Mouse (Mus musculus): ENCODE measurements around the gene Slc6a18.

DNA sequence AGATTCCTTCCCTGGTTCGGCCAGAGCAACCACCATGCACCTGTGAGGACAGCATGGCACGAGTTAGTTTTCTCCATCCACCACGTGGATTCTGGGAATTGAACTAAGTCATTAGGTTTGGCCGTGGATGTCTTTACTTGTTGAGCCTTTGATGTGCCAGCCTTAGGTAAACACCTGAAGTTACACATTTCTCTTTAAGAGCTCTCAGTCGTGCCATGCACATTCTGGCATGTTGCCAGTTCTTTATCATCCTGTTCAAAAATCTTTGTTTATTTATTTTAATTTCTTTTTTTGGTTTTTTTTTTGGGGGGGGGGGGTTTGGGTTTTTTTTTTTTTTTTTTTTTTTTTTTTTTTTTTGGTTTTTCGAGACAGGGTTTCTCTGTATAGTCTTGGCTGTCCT is 40.0 kb downstream of the Slc6a18 start:
- TF ChIP-seq CTCF (IDR thresholded peaks at IDR 0.05; ENCODE audit: control insufficient read depth, insufficient read depth, insufficient read length) = no peak
- TF ChIP-seq MAX (IDR thresholded peaks at IDR 0.05) = no peak
- TF ChIP-seq MYOD1 (IDR thresholded peaks at IDR 0.05; ENCODE audit: control insufficient read depth, insufficient read length, low read depth) = no peak

Data from C2C12 (cell line).